Mouse (Mus musculus) gastrocnemius, postnatal 4 days (tissue): Measurements from ENCODE around the gene Cdx2. TPM values are rescaled to one million over a fixed set of nuclear protein-coding genes. Genes with fewer than 3 reads are reported as not detected.

Experiments used
- DNase-seq, 2 experiments: peaks; one replicate each; pipeline ENCODE4 v3.0.0; 2021 to 2022; ENCODE audit warnings: low spot score in 2 of 2, mixed read lengths in 2 of 2
- long read RNA-seq, 2 experiments: library from polyadenylated mRNA; stranded (forward); transcript quantifications; one replicate each; pipeline ENCODE4 v2.0.0; 2021
- total RNA-seq, 2 experiments: library from RNA; stranded (reverse); gene quantifications; 2 replicates each; pipeline ENCODE4 v1.2.3; 2021

The Cdx2 gene
- total RNA-seq, result not detected
- long read RNA-seq, experiment 1, result 0 reads
- long read RNA-seq, experiment 2, result 0 reads

- no peak for DNase-seq
Observed at GRCm38 (mm10) chr5:147306638-147307397, at the start of gene Cdx2. Gene Cdx2, minus strand, starts transcription at chr5:147307270.

- DNase-seq, result no peak
Observed at GRCm38 (mm10) chr5:147356260-147357055, 49.4 kb upstream of the Cdx2 start.

DNA sequence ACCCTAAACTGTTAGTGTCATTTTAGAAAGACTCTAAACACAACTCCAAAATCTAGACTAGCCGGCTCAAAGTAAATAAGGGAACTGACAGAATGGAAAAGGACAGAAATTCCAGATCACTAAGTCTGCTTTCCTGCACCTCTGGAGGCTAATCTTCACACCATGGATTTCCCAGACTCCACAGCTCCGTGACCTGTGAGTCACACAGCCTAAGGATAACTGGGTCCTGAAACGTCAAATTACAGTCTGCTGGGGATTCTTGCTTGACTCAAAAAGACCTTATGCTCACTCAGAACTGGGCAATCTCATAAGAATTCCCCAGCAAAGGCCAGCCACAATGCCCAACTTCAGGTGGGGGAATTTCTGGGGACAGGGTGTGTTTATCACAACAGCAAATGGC is 48.7 kb upstream of the Cdx2 start:
- no peak for DNase-seq

DNA sequence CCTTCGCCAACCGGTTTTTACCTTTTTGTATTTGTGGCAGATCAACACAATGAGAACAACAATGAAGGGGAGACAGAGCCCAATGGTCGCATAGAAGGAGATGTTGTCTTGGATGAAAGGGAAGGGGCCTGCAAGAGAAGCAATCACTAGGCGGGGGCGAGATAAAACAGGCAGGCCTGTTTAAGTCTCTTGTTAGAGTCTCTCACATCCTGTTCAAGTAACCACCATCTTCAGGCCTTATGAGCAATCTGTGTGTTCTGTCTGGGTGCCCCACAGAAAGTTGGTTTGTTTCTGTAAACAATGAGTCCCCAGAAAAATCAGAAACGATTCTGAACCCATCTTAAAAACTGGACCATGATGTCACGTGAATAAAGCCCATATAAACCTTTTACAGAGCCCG is 47.9 kb upstream of the Cdx2 start:
- DNase-seq, result no peak

DNA sequence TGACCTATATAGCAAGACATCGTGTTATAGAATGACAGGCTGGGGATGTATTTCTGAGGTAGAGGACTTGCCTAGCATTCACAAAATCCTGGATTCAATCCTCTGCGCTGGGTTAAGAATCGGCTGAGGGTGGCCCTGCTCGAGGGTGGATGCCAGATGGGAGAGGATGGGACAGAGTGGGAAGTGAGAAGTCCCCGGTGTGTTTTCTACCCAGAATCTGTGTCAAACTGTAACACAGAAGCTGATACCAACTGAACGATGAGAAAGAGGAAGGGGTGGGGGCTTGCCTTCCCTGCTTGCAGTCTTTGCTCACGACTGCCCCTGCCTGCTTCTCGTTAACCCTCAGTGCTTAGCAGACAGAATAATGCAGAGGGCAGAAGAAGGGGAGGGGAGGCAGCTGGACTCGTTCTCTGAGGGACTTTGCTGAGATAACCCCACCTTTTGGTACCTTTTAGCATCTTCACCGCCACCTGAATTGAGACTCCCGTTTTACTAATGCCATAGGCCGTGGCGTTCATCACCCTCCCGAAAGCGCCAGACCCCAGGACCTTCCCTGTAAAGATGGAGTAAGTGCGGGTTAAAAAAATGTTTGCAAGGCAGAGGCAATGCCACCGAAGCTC is 47.2 kb upstream of the Cdx2 start:
- no peak for DNase-seq

GRCm38 (mm10) chr5:147351931-147352330 is 44.9 kb upstream of the Cdx2 start:
- DNase-seq, result no peak

GRCm38 (mm10) chr5:147345981-147346380 is 38.9 kb upstream of the Cdx2 start:
- DNase-seq, result no peak

GRCm38 (mm10) chr5:147343904-147344303 is 36.8 kb upstream of the Cdx2 start:
- DNase-seq, result no peak

- DNase-seq, result no peak
Observed at GRCm38 (mm10) chr5:147342901-147343300, 35.8 kb upstream of the Cdx2 start.

- no peak for DNase-seq
Observed at GRCm38 (mm10) chr5:147340741-147341414, 33.8 kb upstream of the Cdx2 start.

DNA sequence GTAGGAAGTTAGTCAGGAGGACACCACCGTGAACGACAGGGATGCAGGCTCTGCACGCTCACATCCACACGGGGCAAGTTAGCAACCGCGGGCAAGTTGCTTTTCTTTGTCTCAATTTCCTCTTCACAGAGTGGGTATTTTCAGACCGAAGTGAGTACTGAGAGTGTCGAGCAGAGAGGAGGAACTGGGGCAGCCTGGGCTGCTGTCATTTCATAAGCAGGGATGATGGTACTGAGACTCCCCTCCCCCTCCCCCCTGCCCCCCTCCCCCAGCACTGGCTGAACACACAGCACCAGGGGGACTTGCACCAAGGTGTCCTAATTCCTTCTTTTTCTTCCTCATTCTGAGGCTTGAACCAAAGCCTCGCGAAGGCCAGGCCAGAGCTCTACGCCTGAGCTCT is 32.5 kb upstream of the Cdx2 start:
- DNase-seq, result no peak

GRCm38 (mm10) chr5:147338967-147339366 is 31.9 kb upstream of the Cdx2 start:
- DNase-seq, result no peak

DNA sequence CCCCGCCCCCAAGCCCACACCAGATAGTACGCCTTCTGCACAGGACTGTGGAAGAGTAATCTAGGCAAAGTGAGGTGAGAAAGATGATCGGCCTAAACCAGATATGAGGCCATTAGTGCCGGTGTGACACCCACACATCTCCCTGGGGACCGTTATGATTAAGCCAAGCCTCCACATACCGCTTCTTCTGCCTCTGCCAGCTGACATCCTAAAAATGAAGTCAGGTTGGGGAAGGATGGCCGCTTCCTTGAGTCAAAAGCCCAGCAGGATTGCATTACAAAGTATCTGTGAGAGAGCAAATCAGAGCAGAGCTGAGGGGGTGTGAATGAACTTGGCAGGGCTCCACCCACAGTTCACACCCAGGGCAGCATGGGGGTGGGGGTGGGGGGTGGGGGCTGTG is 25.6 kb upstream of the Cdx2 start:
- DNase-seq, result no peak

GRCm38 (mm10) chr5:147331547-147331946 is 24.5 kb upstream of the Cdx2 start:
- DNase-seq, result peak in 1 of 2 experiments; percentile 16

GRCm38 (mm10) chr5:147329946-147330345 is 22.9 kb upstream of the Cdx2 start:
- no peak for DNase-seq

- no peak for DNase-seq
Observed at GRCm38 (mm10) chr5:147327636-147328035, 20.6 kb upstream of the Cdx2 start.

DNA sequence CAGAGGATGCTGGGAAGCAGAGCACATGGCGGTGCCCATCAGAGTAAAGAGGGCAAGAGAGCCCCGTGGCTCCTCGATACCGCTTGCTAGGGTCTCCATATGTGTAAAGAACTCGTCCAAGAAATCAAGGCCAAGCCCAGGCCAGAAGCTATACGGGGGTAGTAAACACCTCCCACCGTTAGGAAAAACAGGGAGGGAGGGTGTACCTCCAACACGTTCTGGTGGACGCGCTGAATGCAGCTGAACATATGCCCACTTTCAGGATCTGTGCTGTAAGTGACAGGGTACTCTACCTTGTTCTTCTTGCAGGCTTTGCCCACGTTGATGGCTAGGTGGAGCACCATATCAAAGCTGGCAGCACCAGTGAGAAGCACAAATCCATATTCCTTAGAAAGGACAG is 18.9 kb upstream of the Cdx2 start:
- no peak for DNase-seq

DNA sequence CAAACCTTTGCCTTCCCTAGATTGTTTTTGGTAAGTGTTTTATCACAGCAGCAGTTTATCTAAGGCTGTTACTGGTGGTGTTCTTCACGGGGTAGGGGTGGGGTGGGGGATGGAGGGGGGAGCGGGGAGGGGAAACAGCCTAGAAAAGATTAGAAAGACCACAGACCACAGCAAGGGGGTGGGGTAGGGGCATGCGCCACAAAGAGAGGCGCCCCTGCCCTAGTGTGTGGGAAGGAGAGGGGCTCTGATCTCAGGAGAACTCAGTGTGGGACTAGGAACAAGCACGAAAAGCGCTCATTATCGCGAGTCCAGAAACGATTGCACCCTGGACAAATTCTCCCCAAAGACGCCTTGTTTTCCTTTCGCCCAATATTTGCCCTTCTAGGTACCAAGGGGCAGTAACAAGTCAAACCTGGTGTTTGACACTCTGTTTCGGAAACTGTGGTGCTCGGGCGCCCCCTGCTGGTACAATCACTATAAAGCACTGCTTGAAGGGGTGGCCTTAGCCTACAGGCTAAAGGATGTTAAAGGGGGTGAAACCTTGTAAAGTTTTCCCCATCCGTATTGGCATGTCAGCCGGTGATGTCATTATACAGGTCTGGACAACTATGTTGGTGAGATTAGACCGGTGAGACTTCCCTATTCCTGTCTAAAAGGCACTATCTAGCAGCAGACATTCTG is 16.3 kb upstream of the Cdx2 start:
- DNase-seq, result peak; percentile 52 to 67

- no peak for DNase-seq
Observed at GRCm38 (mm10) chr5:147322183-147322582, 15.1 kb upstream of the Cdx2 start, which contains the start of gene Urad. Gene Urad, minus strand, starts transcription at chr5:147322440.

GRCm38 (mm10) chr5:147319653-147320052 is 12.6 kb upstream of the Cdx2 start:
- no peak for DNase-seq

DNA sequence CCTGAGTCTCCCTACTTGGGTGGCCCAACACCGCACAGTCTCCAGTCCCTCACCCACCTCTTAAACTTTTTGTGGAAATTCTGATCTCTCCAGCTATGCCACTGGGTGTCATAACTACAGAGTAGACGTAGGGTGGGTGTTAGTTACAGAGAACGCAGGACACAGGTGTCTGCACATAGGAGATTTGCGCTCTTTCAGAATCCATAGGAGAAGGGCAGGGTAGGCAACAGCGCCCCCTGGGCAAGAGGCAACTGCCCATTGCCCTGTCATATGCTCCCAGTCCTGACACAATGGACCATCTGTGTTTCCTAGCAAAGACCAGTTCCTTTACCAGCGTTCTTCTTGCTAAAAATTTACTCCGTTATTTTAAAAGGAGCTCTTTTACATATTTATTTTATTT is 10.9 kb upstream of the Cdx2 start:
- DNase-seq, result no peak
